Mouse (Mus musculus) olfactory bulb, adult 2 months (tissue): Measurements from ENCODE around the gene Pdcd2.

Experiments used
- CTCF ChIP-seq: fragments of 200-500 bp; IDR thresholded peaks from 2 replicates; pipeline ENCODE4 v1.5.1; 2012; ENCODE audit warnings: low read depth, mild to moderate bottlenecking, low read length, moderate library complexity; ENCODE audit not compliant: insufficient read depth
- POLR2A ChIP-seq: fragments of 200-500 bp; IDR thresholded peaks from 2 replicates; pipeline ENCODE4 v1.6.1; 2012; ENCODE audit warnings: mild to moderate bottlenecking, low read depth, low read length, moderate library complexity; ENCODE audit not compliant: insufficient read depth

- TF ChIP-seq POLR2A: no peak
- TF ChIP-seq CTCF: no peak
Observed at GRCm38 (mm10) chr17:15564928-15565300, 37.8 kb upstream of the Pdcd2 start.
